Mouse (Mus musculus) heart, embryonic 13.5 days (tissue): ENCODE results near the gene Gm20661. TPM values are rescaled to one million over a fixed set of nuclear protein-coding genes. Genes with fewer than 3 reads are reported as not detected.

Experiments used
- ATAC-seq: fragments of 200-750 bp; cut with Nextera tagmentation; 2 replicates; pipeline ENCODE4 v1.8.0; 2017; ENCODE audit warnings: moderate TSS enrichment; ENCODE audit not compliant: insufficient number of reproducible peaks, low FRiP score, low TSS enrichment; ENCODE audit errors: extremely low read depth
- H3K27ac ChIP-seq: fragments of 300-500 bp; sonication (generic); replicated peaks from 2 replicates; pipeline ENCODE4 v1.5.1; 2015; ENCODE audit warnings: moderate library complexity, mild to moderate bottlenecking, inconsistent platforms
- H3K27me3 ChIP-seq: fragments of 300-500 bp; sonication (generic); replicated peaks from 2 replicates; pipeline ENCODE4 v1.6.1; 2015; ENCODE audit warnings: mild to moderate bottlenecking, inconsistent platforms
- H3K36me3 ChIP-seq: fragments of 300-500 bp; sonication (generic); 2 replicates; pipeline ENCODE4 v1.6.1; 2015; ENCODE audit warnings: mild to moderate bottlenecking, inconsistent platforms
- H3K4me1 ChIP-seq: fragments of 300-500 bp; sonication (generic); 2 replicates; pipeline ENCODE4 v1.6.1; 2015; ENCODE audit warnings: inconsistent platforms
- H3K4me2 ChIP-seq: fragments of 300-500 bp; sonication (generic); 2 replicates; pipeline ENCODE4 v1.6.1; 2015; ENCODE audit warnings: inconsistent platforms, mild to moderate bottlenecking, moderate library complexity
- H3K4me3 ChIP-seq: fragments of 300-500 bp; sonication (generic); 2 replicates; pipeline ENCODE4 v1.5.1; 2015; ENCODE audit warnings: moderate library complexity, mild to moderate bottlenecking, inconsistent platforms
- H3K9ac ChIP-seq: fragments of 300-500 bp; sonication (generic); 2 replicates; pipeline ENCODE4 v1.6.1; 2015; ENCODE audit warnings: inconsistent platforms, mild to moderate bottlenecking, moderate library complexity
- H3K9me3 ChIP-seq: fragments of 300-500 bp; sonication (generic); 2 replicates; pipeline ENCODE4 v1.6.1; 2016; ENCODE audit warnings: inconsistent platforms
- WGBS: fragments of 180-500 bp; shearing (Covaris S2); methylation state at CpG from one replicate; pipeline ENCODE4 v1.1.7; 2015; ENCODE audit warnings: mixed read lengths; 5-methylcytosine and 5-hydroxymethylcytosine counted together
- polyA plus RNA-seq: library from polyadenylated mRNA; unstranded; fragments of >200 nt; fragmentation: Nextera tagmentation; extraction: Ambion mirVana; gene quantifications from 2 replicates; pipeline ENCODE4 v1.2.1, GENCODE M21; 2015

Gene Gm20661
- polyA plus RNA-seq, 1 experiment from 2014 or later = 3.8 TPM

DNA sequence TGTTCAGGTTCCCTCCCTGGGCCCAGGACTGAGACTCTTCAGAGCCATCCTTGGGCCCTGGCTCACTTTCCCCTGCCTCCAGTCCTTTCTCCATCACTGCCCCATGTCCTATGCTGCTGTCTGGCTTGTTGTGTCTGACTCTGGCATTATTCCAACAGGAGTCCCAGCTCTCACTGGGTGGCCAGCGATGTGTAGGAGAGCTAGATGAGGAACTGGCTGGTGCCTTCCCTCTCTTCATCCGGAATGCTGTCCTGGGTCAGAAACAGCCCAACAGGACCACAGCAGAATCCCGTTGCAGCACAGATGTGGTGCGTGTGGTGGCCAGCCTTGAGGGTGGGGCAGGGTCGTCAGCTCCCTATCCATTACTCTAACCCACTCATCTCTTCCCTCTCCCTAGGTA is 12.5 kb upstream of the Gm20661 start:
- Histone ChIP-seq H3K36me3 (peaks cover 29% of the 10 kb centered on the region), H3K9me3 (no peaks in the 10 kb centered on the region), H3K4me1 (peaks cover 48% of the 10 kb centered on the region), H3K27ac (no peak overlapping the region), H3K4me3 (no peak overlapping the region), H3K9ac (no peak overlapping the region), H3K27me3 (no peaks in the 10 kb centered on the region), H3K4me2 (no peak overlapping the region)
- ATAC-seq = no peak
- 81% methylated on average over 5 of the region's 5 CpGs for WGBS

DNA sequence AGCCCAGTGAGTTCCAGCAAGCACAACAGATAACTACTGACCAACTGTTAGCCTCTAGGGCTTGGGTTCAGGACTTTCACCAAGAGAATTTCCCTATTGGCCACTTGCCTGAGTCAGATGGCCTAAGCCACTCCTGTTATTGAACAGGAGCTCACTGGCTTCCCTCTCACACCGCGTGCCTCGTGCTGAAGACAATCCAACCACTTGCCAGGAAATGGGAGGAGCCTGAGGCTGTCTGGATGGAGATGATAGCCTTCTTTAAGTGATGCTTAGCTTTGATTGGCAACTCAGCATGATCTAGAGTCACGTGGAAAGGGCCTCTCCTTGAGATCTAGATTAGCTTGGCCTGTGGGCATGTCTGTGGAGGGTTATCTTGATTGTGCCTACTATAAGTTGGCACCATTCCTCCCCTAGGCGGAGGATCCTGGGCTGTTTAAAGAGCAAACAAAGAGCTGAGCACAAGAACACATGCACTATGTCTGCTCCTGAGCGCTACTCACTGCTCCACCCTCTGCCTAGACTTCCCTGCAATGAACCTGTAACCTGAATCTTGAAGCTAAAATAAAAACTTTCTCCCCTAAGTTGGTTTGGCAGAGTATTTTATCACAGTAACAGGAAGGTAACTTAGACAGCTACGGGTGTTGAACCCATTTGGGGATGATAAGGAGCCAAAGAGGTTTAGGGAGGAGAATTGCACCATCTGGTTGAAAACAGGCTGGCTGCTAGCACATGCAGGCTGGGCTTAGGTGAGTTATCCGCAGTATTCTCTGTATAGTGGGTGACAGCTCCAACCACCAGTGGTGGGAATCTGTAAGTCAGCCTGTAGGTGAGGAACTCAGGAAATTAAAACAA is 10.9 kb upstream of the Gm20661 start:
- Histone ChIP-seq H3K27ac (peak overlapping the region; percentile 51), H3K4me1 (peaks cover 61% of the 10 kb centered on the region), H3K27me3 (no peaks in the 10 kb centered on the region), H3K4me2 (peak overlapping the region; percentile 3; the same call in 1 of the 2 replicates), H3K36me3 (peaks cover 26% of the 10 kb centered on the region), H3K9me3 (no peaks in the 10 kb centered on the region), H3K4me3 (no peak overlapping the region), H3K9ac (no peak overlapping the region)
- WGBS = 46% methylated on average over 8 of the region's 8 CpGs
- peak; percentile 69 for ATAC-seq

DNA sequence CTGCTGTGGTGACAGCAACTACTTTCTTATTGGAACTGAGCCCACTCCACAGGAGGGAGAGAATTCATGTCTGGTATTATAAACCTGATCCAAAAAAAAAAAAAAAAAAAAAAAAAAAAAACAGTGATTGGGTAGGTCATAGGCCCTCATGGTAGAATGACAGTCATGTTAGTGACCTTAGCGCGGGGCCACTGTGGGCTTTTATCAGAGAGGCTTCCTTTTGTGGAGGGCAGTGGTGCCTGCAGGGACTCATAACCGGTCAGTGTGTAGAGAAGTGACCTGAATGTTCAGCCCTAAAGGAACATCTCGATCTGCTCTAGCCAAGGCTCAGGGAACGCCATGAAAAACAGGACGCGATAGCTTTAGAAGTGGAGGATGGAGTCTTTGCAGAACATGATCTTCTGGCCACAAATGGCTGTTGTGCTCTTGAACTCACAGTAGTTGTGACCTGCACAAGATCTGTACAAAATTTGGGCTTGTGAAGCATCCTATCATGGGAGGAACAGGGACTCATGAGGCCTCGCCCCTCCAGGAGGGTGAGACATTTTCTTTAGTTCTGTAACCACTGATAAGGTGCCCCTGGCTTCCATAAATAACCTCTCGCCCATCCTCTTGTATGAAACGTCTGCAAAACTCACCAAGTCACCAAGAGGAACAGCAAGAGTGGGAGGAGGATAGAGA is 8.2 kb upstream of the Gm20661 start:
- peaks cover 78% of the 10 kb centered on the region for H3K4me1 ChIP-seq
- peak overlapping the region; percentile 49; the same call in 1 of the 2 replicates for H3K4me3 ChIP-seq
- no peaks in the 10 kb centered on the region for H3K27me3 ChIP-seq
- H3K9ac ChIP-seq = peak overlapping the region; percentile 57; the same call in 1 of the 2 replicates
- no peak for ATAC-seq
- H3K36me3 ChIP-seq = peaks cover 38% of the 10 kb centered on the region
- H3K27ac ChIP-seq = peak overlapping the region; percentile 98
- H3K4me2 ChIP-seq = peak overlapping the region; percentile 81
- 33% methylated on average over 10 of the region's 10 CpGs for WGBS
- H3K9me3 ChIP-seq = no peaks in the 10 kb centered on the region

DNA sequence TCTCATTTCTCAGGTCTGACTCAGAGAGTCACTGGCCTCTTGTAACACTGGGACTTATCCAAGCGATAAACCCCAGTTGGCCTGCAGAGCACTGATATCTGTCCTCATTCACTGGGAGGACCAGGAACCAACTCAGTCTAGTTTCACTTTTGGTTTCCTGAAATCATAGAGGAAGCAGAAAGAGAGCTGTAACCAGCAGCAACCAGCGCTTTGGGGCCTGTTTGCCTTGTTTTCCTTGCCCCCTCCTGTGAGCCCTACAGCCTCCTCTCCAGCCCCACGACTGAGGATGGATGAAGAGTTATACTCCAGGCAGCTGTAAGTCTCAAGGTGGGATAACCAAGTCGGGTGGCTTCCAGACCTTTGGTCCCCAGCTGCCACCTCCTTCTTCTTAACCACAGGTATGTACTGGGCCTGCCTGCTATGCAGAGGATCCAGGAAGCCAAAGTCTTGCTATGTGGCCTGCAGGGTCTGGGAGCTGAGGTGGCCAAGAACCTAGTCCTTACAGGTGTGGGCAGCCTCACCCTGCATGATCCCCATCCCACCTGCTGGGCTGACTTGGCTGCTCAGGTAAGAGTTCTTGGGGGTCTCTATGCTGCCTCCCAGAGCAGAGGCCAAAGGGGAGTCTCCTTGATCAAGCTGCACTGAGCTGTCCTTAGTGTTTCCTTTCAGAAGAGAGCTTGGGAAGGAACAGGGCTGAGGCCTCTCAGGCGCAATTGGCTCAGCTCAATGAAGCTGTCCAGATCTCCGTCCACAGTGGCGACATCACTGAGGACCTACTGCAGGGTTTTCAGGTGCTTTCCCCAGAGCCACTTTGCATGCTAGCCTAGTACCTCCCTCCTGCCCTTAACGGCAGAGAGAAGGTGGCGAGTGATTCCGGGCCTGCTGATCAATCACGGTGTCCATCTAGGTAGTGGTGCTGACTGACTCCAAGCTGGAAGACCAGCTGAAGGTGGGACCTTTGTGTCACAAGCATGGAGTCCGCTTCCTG is 7.2 kb upstream of the Gm20661 start, which contains the start of gene Uba7:
TSS of gene Uba7 (plus strand) at position 107 of the 988 bp plus-strand sequence.
- Histone ChIP-seq H3K27ac (peak within 1 kb of the TSS; percentile 98), H3K9me3 (no peaks in the 10 kb centered on the region), H3K4me1 (peaks cover 81% of the 10 kb centered on the region), H3K4me3 (peak within 1 kb of the TSS; percentile 49), H3K4me2 (peak within 1 kb of the TSS; percentile 81), H3K9ac (peak within 1 kb of the TSS; percentile 81), H3K27me3 (no peaks in the 10 kb centered on the region), H3K36me3 (peaks cover 41% of the 10 kb centered on the region)
- ATAC-seq = no peak; the same call in 1 of the 2 replicates
- WGBS = 37% methylated on average over 12 of the region's 12 CpGs

DNA sequence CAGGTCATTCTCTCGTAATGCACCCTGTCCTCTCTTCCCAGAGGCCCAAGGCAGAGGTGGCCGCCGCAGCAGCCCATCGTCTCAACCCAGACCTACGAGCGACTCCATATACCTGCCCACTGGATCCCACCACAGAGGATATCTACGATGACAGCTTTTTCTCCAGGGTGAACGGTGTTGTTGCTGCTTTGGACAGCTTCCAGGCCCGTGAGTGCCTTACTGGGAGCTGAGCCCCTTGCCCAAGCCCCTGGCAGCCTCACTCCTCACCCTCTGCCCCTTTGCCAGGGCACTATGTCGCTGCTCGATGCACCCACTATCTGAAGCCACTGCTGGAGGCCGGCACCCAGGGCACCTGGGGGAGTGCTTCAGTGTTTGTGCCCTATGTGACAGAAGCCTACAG is 4.0 kb upstream of the Gm20661 start:
- WGBS = 87% methylated on average over 12 of the region's 12 CpGs
- no peak overlapping the region for H3K9ac ChIP-seq
- H3K4me3 ChIP-seq = no peak overlapping the region
- H3K36me3 ChIP-seq = peaks cover 44% of the 10 kb centered on the region
- H3K27me3 ChIP-seq = no peaks in the 10 kb centered on the region
- ATAC-seq = no peak
- peaks cover 89% of the 10 kb centered on the region for H3K4me1 ChIP-seq
- H3K9me3 ChIP-seq = no peaks in the 10 kb centered on the region
- 0 out of 2 replicates have a peak overlapping the region, but pooled peaks have one; percentile 8 for H3K27ac ChIP-seq
- H3K4me2 ChIP-seq = no peak overlapping the region

DNA sequence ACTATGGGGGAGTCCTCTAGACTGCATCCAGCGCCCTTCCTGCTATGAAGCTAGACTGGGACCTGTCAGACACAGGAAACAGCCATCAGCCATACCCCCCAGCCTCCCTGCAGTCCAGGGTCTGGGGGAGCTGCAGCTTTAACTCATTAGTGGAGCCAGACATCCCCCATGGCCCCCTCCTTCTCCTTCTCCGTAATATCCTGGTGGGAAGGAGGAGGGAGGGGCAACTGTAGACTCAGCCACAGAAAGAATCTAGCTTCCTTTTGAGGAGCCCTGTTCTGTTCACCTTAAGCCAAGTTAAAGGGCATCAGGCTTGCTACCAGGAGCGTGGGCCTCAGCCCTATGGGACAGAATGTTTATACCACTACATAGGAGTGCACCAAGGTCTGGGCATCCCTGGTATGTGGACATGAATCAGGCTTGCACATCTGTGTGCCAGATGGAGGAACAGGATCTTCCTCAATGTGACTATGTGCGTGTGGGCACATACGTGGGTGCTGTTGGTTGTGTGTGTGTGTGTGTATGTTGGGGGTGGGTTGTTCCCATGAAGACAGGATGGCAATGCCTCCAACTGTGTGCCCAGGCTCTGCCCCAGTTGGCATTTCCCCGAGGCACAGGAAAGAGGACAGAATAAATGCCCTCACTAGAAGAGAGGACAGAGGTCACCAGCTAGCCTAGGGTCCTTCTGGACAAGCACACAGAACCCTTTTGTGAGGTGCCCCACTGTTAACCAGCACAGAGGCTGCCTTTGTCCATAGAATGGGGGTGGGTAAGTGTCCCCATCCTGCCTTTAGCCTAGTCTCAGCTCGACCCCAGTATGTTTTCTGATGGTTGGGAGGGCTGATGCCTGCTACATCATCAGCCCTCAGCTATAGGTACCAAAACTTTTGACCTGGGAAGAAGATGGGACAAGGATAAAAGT is 913 bp upstream of the Gm20661 start:
- no peak for ATAC-seq
- peaks cover 47% of the 10 kb centered on the region for H3K36me3 ChIP-seq
- H3K4me1 ChIP-seq = peaks cover 80% of the 10 kb centered on the region
- H3K4me3 ChIP-seq = peak overlapping the region; percentile 79
- peak overlapping the region; percentile 91 for H3K4me2 ChIP-seq
- H3K9ac ChIP-seq = peak overlapping the region; percentile 92
- peak overlapping the region; percentile 100 for H3K27ac ChIP-seq
- H3K9me3 ChIP-seq = no peaks in the 10 kb centered on the region
- no peaks in the 10 kb centered on the region for H3K27me3 ChIP-seq
- WGBS = 33% methylated on average over 7 of the region's 7 CpGs

DNA sequence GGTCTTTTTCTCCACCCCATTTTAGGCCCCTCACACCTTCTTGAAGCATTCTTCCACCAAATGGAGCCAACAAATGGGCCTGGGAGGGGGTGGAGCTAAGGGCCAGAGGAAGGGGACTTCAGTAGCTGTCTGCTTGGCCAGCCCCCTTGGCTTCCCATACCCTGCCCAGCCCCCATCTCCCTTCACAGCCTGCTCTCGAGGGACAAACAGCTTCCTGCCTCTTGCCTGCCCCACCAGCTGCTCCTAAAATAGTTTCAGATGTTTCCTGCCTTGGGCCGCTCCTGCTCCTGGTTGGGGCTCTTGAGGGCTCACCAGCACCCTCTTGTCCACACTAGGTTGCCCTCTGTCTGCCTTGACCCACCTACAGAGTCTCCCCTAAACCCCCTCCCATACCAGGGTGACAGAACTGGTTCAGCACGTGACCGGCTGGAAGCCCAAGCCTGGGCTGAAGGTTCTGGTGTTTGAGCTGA is 598 bp downstream of the Gm20661 start:
- Histone ChIP-seq H3K4me1 (peaks cover 69% of the 10 kb centered on the region), H3K4me2 (peak overlapping the region; percentile 91)
- ATAC-seq = peak; percentile 29; the same call in 1 of the 2 replicates

DNA sequence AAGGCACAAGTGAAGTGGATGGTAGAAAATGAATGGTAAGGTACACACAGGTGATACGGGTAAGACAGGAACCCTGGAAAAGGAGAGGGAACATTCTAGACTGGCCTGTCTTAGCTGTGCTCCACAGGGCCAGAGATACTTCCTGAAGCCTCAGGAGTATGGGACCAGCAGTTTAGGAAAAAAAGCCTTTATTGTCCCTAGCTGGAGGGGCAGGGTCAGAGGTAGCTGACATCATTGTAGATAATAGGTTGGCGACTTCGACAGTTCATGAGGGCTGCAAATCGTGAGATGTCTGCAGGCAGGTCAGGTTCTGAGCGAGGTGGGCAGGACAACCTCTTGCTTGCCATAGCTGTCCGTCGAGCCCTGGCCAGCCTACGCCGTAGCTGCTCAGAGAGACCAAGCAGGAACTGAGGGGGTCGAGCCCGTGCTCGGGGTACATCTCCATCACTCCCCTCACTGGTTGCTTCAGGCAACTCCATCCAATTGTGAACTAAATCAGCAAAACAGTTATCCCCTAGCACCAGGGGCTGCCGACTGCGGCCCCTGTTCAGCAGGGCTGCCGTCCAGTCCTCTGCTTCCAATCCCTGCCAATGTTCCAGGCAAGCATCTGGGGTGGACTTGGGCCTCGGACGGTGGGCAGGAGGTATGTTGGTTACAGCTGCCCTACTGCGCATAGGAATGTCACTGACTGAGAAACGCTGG is 1.3 kb downstream of the Gm20661 start:
- ATAC-seq = no peak
- WGBS = 42% methylated on average over 19 of the region's 19 CpGs
- Histone ChIP-seq H3K9me3 (no peaks in the 10 kb centered on the region), H3K9ac (peak overlapping the region; percentile 92), H3K27me3 (no peaks in the 10 kb centered on the region), H3K4me3 (peak overlapping the region; percentile 79), H3K27ac (peak overlapping the region; percentile 100), H3K4me2 (peak overlapping the region; percentile 91), H3K4me1 (peaks cover 68% of the 10 kb centered on the region), H3K36me3 (peaks cover 26% of the 10 kb centered on the region)

More for the DNA sequence above, 598 bp downstream of the Gm20661 start:
- WGBS = 6% methylated on average over 4 of the region's 4 CpGs
- peaks cover 33% of the 10 kb centered on the region for H3K36me3 ChIP-seq
- peak overlapping the region; percentile 100 for H3K27ac ChIP-seq
- H3K4me3 ChIP-seq = peak overlapping the region; percentile 79
- H3K27me3 ChIP-seq = no peaks in the 10 kb centered on the region
- H3K9me3 ChIP-seq = no peaks in the 10 kb centered on the region
- peak overlapping the region; percentile 92 for H3K9ac ChIP-seq

DNA sequence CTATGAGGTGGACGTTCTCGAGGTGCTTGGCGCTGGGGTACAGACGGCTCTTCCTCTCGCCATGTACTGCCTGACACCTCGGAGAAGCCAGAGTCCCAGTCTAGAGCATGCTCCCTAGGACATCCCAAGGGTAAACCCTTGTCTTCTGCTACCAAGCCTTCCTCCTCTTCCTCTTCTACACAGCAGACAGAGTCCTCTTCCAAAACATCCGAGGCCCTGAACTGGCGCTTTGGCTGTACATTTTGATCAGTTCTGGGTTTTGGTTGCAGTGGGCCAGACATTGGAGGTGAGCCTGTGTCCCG is 1.8 kb downstream of the Gm20661 start:
- Histone ChIP-seq H3K4me1 (peaks cover 67% of the 10 kb centered on the region), H3K4me3 (peak overlapping the region; percentile 79), H3K36me3 (peaks cover 21% of the 10 kb centered on the region), H3K27me3 (no peaks in the 10 kb centered on the region), H3K27ac (peak overlapping the region; percentile 100), H3K4me2 (peak overlapping the region; percentile 91), H3K9me3 (no peaks in the 10 kb centered on the region), H3K9ac (peak overlapping the region; percentile 92)
- no peak for ATAC-seq
- 40% methylated on average over 9 of the region's 9 CpGs for WGBS
